Mouse (Mus musculus) CH12.LX (cell line): ENCODE results near the gene Krt71. TPM values are rescaled to one million over a fixed set of nuclear protein-coding genes. Genes with fewer than 3 reads are reported as not detected.
"Not testable (repeated sequence)": the region's sequence is repeated elsewhere in the genome, so short reads cannot be mapped to it uniquely, and the experiment has no call there.

Experiments
- DNase-seq: peaks from one replicate; pipeline ENCODE4 v3.0.0-alpha.2; 2013; ENCODE audit errors: extremely low read depth
- H3K27ac ChIP-seq: 2 replicates; pipeline ENCODE4 v1.5.1; 2012; ENCODE audit warnings: low read depth, mild to moderate bottlenecking, control low read depth, moderate library complexity; ENCODE audit not compliant: insufficient read depth
- H3K27me3 ChIP-seq: replicated peaks from 2 replicates; pipeline ENCODE3; 2012; ENCODE audit warnings: inconsistent platforms
- H3K36me3 ChIP-seq, 2 experiments: replicated peaks in 1 of 2; 2 replicates each; pipeline versions ENCODE3 to v1.6.1; 2012; ENCODE audit warnings: inconsistent platforms in 1 of 2, low read length in 1 of 2, mild to moderate bottlenecking in 1 of 2, mixed read lengths in 1 of 2, moderate library complexity in 1 of 2; ENCODE audit not compliant: control insufficient read depth in 1 of 2, insufficient read depth in 1 of 2
- H3K4me1 ChIP-seq, 2 experiments: 2 replicates each; pipeline ENCODE4 v1.6.1; 2012; ENCODE audit warnings: inconsistent platforms in 1 of 2, moderate library complexity in 1 of 2; ENCODE audit not compliant: insufficient read depth in 2 of 2, control insufficient read depth in 1 of 2
- H3K4me2 ChIP-seq: 2 replicates; pipeline ENCODE4 v1.6.1; 2012; ENCODE audit warnings: low read depth, mild to moderate bottlenecking, control low read depth; ENCODE audit not compliant: poor library complexity, insufficient read depth, severe bottlenecking
- H3K4me3 ChIP-seq, 3 experiments: fragments of 150-350 bp in 1 of 3; sonication (generic) in 1 of 3; replicated peaks in 1 of 3; 2 replicates each; pipeline versions ENCODE3 to v1.5.1; 2011 to 2012; ENCODE audit warnings: low read depth in 2 of 3, low read length in 2 of 3, mild to moderate bottlenecking in 2 of 3, moderate library complexity in 2 of 3, control low read depth in 1 of 3, improper control_type of control experiment in 1 of 3, inconsistent platforms in 1 of 3, mixed read lengths in 1 of 3; ENCODE audit not compliant: poor library complexity in 1 of 3
- H3K79me2 ChIP-seq: replicated peaks from 2 replicates; pipeline ENCODE4 v1.6.1; 2012; ENCODE audit warnings: mild to moderate bottlenecking, moderate library complexity; ENCODE audit not compliant: control insufficient read depth, poor library complexity, insufficient read depth, severe bottlenecking; ENCODE audit errors: extremely low read depth
- H3K9ac ChIP-seq: 2 replicates; pipeline ENCODE4 v1.6.1; 2012; ENCODE audit warnings: low read depth, mild to moderate bottlenecking, control low read depth, moderate library complexity; ENCODE audit not compliant: insufficient read depth
- H3K9me3 ChIP-seq: replicated peaks from 2 replicates; pipeline ENCODE3; 2012; ENCODE audit warnings: low read length, inconsistent platforms, mixed read lengths
- CHD1 ChIP-seq: IDR thresholded peaks from 2 replicates; pipeline ENCODE4 v1.6.1; 2012; ENCODE audit warnings: low read depth, low read length, improper control_type of control experiment, inconsistent platforms
- ETS1 ChIP-seq: conservative IDR thresholded peaks from 2 replicates; pipeline ENCODE4 v1.6.1; 2012; ENCODE audit warnings: low read depth, mild to moderate bottlenecking, inconsistent platforms, low read length, improper control_type of control experiment, moderate library complexity
- HCFC1 ChIP-seq: IDR thresholded peaks from 2 replicates; pipeline ENCODE4 v1.6.1; 2012; ENCODE audit warnings: low read depth, mild to moderate bottlenecking, inconsistent platforms, low read length, improper control_type of control experiment
- IRF4 ChIP-seq: IDR thresholded peaks from 2 replicates; pipeline ENCODE4 v1.6.1; 2014; ENCODE audit warnings: low read depth, mild to moderate bottlenecking, inconsistent platforms, low read length, improper control_type of control experiment
- JUN ChIP-seq: IDR thresholded peaks from 2 replicates; pipeline ENCODE4 v1.6.1; 2011; ENCODE audit warnings: low read depth, mild to moderate bottlenecking, low read length, improper control_type of control experiment, moderate library complexity; ENCODE audit not compliant: insufficient read depth
- KAT2A ChIP-seq: IDR thresholded peaks from 2 replicates; pipeline ENCODE4 v1.6.1; 2012; ENCODE audit warnings: low read length, improper control_type of control experiment, inconsistent platforms; ENCODE audit not compliant: insufficient replicate concordance
- MAFK ChIP-seq: IDR thresholded peaks from 2 replicates; pipeline ENCODE4 v1.6.1; 2011; ENCODE audit warnings: low read length, improper control_type of control experiment; ENCODE audit not compliant: insufficient replicate concordance
- MAX ChIP-seq: IDR thresholded peaks from 2 replicates; pipeline ENCODE4 v1.6.1; 2011; ENCODE audit warnings: low read length, improper control_type of control experiment
- MEF2A ChIP-seq: IDR thresholded peaks from 2 replicates; pipeline ENCODE4 v1.6.1; 2014; ENCODE audit warnings: low read depth, mild to moderate bottlenecking, inconsistent platforms, low read length, improper control_type of control experiment, borderline replicate concordance
- MYC ChIP-seq: IDR thresholded peaks from 2 replicates; pipeline ENCODE4 v1.6.1; 2011; ENCODE audit warnings: low read depth, mild to moderate bottlenecking, improper control_type of control experiment, low read length
- PAX5 ChIP-seq: IDR thresholded peaks from 2 replicates; pipeline ENCODE4 v1.6.1; 2012; ENCODE audit warnings: low read length, inconsistent platforms, mixed read lengths
- POLR2A ChIP-seq: IDR thresholded peaks from 2 replicates; pipeline ENCODE4 v1.6.1; 2011; ENCODE audit warnings: low read depth, mild to moderate bottlenecking, improper control_type of control experiment, low read length
- RCOR1 ChIP-seq: conservative IDR thresholded peaks from 2 replicates; pipeline ENCODE4 v1.6.1; 2012; ENCODE audit warnings: low read depth, mild to moderate bottlenecking, inconsistent platforms, low read length, improper control_type of control experiment
- SIN3A ChIP-seq: IDR thresholded peaks from 2 replicates; pipeline ENCODE4 v1.6.1; 2012; ENCODE audit warnings: low read length, improper control_type of control experiment, inconsistent platforms
- ZKSCAN1 ChIP-seq: IDR thresholded peaks from 2 replicates; pipeline ENCODE4 v1.6.1; 2012; ENCODE audit warnings: low read depth, inconsistent platforms, low read length, improper control_type of control experiment, borderline replicate concordance
- ZMIZ1 ChIP-seq: IDR thresholded peaks from 2 replicates; pipeline ENCODE4 v1.6.1; 2012; ENCODE audit warnings: low read depth, mild to moderate bottlenecking, inconsistent platforms, low read length, improper control_type of control experiment
- ZNF384 ChIP-seq: IDR thresholded peaks from 2 replicates; pipeline ENCODE4 v1.6.1; 2012; ENCODE audit warnings: low read depth, low read length, improper control_type of control experiment, inconsistent platforms
- dilution Hi-C: fragments of 300-500 bp; cut with MboI; formaldehyde crosslinking; loops from 2 replicates; pipeline ENCODE4 v1.14.3; 2020; ENCODE audit warnings: low sequenced_read_pairs; ENCODE audit not compliant: extremely low pct_unique_long_range_greater_than_20kb, extremely low pct_ligation_motif_present
- in situ Hi-C: fragments of 300-500 bp; cut with MboI; formaldehyde crosslinking; loops from 3 replicates; pipeline ENCODE4 v1.14.3; 2019; ENCODE audit warnings: low sequenced_read_pairs, low pct_ligation_motif_present, low pct_unique_long_range_greater_than_20kb, mixed read lengths
- polyA plus RNA-seq: library from polyadenylated mRNA; unstranded; fragments of >175 nt; gene quantifications from 2 replicates; pipeline ENCODE4 v1.2.1, GENCODE M21; 2012; ENCODE audit warnings: low read depth; ENCODE audit not compliant: insufficient read length
- total RNA-seq, 2 experiments: library from RNA; depleted of rRNA; stranded (reverse); fragments of 300-350 nt in 1 of 2; fragments of >200 nt in 1 of 2; gene quantifications; 2 replicates each; pipeline ENCODE4 v1.2.3; 2012 to 2014

Gene Krt71
- total and polyA plus RNA-seq, 3 experiments, result not detected

DNA sequence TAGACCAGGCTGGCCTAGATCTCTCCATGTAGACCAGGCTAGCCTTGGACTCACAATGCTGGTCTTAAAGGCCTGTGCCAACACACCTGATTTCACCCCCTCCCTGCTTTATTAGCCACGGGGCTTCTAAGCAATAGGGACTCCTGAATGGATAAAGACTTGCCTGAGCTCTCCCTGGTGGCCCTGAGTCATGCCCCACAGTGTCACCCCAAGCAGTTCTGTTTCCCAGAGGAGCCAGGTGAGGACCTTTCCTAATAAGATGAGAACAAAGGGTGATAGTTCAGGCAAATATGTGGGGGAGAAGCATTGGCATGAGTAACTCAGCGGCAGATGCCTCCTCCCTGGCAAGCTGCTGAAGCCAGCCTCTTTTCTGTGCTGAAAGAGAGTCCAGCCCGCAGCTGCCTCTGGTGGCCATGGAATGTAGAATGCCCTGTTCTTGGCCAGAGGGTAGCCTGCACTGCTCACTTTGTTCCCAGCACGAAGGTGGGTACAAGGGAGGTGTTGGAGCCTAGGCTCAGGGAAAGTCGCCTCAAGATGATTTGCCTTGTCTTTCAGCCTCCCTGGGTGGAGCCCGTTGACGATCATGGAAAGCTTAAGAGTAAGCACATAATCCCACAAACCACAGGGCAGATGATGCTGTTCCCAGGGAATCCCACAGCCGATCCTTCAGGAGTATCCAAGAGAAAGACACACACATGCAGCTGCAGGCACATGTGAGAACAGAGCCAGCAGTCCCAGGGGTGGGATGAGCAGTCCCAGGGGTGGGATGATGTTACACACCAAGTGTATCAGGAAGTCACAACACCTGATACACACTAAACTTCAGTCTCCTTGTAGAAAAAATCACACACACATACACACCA, 45.4 kb downstream of the Krt71 start:
- Histone ChIP-seq H3K9ac (no peak overlapping the region), H3K4me3 (no peak overlapping the region), H3K4me2 (no peak overlapping the region), H3K9me3 (no peaks in the 10 kb centered on the region), H3K36me3 (no peaks in the 10 kb centered on the region), H3K4me1 (no peaks in the 10 kb centered on the region), H3K27me3 (peaks cover 86% of the 10 kb centered on the region), H3K27ac (no peak overlapping the region), H3K79me2 (no peaks in the 10 kb centered on the region)
- TF ChIP-seq ZMIZ1 (no peak), MEF2A (no peak), PAX5 (no peak), RCOR1 (no peak), ZNF384 (no peak), MYC (no peak), MAFK (no peak), ETS1 (no peak)
- dilution Hi-C loops (no loop called here), in situ Hi-C loops (no loop called here)
- DNase-seq, result no peak

DNA sequence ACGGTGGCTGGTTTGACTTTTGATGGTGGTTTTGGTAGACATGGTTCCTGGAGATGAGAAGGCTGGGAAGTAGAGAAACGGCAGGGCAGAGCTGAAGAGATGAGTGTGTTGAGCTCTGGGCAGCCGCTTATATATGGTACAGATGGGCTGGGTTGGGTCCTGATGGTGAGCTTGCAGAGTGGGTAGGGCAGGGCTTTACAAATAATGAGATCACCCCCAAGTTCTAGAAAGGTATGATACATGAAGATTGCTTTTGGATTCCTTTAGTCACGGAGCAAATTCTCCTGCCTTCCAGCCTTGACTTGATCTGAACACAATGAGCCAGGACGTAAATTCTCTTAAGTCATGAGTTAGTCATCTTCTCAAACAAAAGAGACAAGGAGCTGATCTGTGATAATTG, 48.7 kb downstream of the Krt71 start, which contains the start of gene Krt6a:
TSS of gene Krt6a (minus strand) at position 101 of the 400 bp plus-strand sequence.
- TF ChIP-seq POLR2A (no peak), IRF4 (no peak), HCFC1 (no peak), KAT2A (no peak), MAX (no peak), JUN (no peak), CHD1 (no peak), ZKSCAN1 (no peak), SIN3A (no peak)
- TF ChIP-seq, all 38 proteins: peak for 0
- no peaks in the 10 kb centered on the region for H3K9me3 ChIP-seq
- H3K4me3 ChIP-seq, result no peak within 1 kb of the TSS
- DNase-seq, result no peak
- H3K36me3 ChIP-seq, result no peaks in the 10 kb centered on the region
- no peak within 1 kb of the TSS for H3K4me2 ChIP-seq
- no peaks in the 10 kb centered on the region for H3K79me2 ChIP-seq
- H3K27me3 ChIP-seq, result peaks cover 75% of the 10 kb centered on the region
- dilution Hi-C loops (no loop called here), in situ Hi-C loops (no loop called here)
- no peak within 1 kb of the TSS for H3K9ac ChIP-seq
- no peaks in the 10 kb centered on the region for H3K4me1 ChIP-seq
- no peak within 1 kb of the TSS for H3K27ac ChIP-seq

DNA sequence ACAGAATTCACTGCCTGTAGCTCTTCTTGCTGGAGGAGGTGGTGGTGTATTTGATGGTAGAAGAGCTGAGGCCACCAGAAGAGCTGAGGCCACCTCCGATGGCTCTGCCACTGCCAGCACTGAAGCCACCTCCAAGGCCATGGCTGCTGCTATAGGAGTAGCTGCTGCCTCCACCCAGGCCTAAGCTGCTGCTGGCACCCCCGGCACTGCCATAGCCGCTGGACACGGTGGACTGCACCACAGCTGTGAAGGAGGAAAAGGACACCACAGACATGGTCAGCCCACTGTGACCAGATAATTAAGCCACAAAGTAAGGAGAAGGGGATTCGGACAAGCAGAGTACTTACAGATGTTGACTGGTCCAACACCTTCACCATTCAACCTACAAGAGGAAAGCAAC, 52.4 kb downstream of the Krt71 start:
- H3K36me3 ChIP-seq, H3K4me1 ChIP-seq, H3K27ac ChIP-seq, in situ Hi-C loops, H3K9me3 ChIP-seq, H3K4me3 ChIP-seq, dilution Hi-C loops, DNase-seq, H3K79me2 ChIP-seq, H3K9ac ChIP-seq, H3K4me2 ChIP-seq: not testable (repeated sequence)
- peaks cover 75% of the 10 kb centered on the region for H3K27me3 ChIP-seq
